Mouse (Mus musculus): ENCODE measurements around the gene Hebp1. TPM values are rescaled to one million over a fixed set of nuclear protein-coding genes. Genes with fewer than 3 reads are reported as not detected.

The Hebp1 gene
- polyA plus RNA-seq, 1 experiment from 2014 or later: 74.0 TPM

GRCm38 (mm10) chr6:135162311-135162710 lies 35.5 kb downstream of the Hebp1 start:
- H3K9me3 ChIP-seq (ENCODE audit: control insufficient read depth, low read length): no peaks in the 10 kb centered on the region
- 88% methylated on average over 3 of the region's 3 CpGs for WGBS

GRCm38 (mm10) chr6:135161356-135161755 lies 36.5 kb downstream of the Hebp1 start:
- Histone ChIP-seq H3K9me3 (ENCODE audit: control insufficient read depth, low read length) (no peaks in the 10 kb centered on the region), H3K4me2 (ENCODE audit: low read depth, low read length) (no peak overlapping the region), H3K36me3 (ENCODE audit: control insufficient read depth, insufficient read depth, low read length) (no peaks in the 10 kb centered on the region), H3K27ac (ENCODE audit: low read length) (no peak overlapping the region), H3K4me3 (ENCODE audit: low read length) (no peak overlapping the region), H3K27me3 (replicated peaks; ENCODE audit: control insufficient read depth, insufficient read depth, low read length) (no peaks in the 10 kb centered on the region), H3K4me1 (ENCODE audit: control insufficient read depth, insufficient read depth, low read length) (peaks cover 2% of the 10 kb centered on the region), H3K9ac (ENCODE audit: low read depth, low read length) (no peak overlapping the region)
- 62% methylated on average over 4 of the region's 4 CpGs for WGBS
- ATAC-seq: no peak

More at GRCm38 (mm10) chr6:135162311-135162710, 35.5 kb downstream of the Hebp1 start:
- Histone ChIP-seq H3K4me1 (ENCODE audit: control insufficient read depth, insufficient read depth, low read length) (no peaks in the 10 kb centered on the region; the same call in 1 of the 2 replicates), H3K4me3 (ENCODE audit: low read length) (no peak overlapping the region), H3K4me2 (ENCODE audit: low read depth, low read length) (no peak overlapping the region), H3K9ac (ENCODE audit: low read depth, low read length) (no peak overlapping the region), H3K27ac (ENCODE audit: low read length) (no peak overlapping the region), H3K36me3 (ENCODE audit: control insufficient read depth, insufficient read depth, low read length) (no peaks in the 10 kb centered on the region), H3K27me3 (replicated peaks; ENCODE audit: control insufficient read depth, insufficient read depth, low read length) (no peaks in the 10 kb centered on the region)
- ATAC-seq: no peak

DNA sequence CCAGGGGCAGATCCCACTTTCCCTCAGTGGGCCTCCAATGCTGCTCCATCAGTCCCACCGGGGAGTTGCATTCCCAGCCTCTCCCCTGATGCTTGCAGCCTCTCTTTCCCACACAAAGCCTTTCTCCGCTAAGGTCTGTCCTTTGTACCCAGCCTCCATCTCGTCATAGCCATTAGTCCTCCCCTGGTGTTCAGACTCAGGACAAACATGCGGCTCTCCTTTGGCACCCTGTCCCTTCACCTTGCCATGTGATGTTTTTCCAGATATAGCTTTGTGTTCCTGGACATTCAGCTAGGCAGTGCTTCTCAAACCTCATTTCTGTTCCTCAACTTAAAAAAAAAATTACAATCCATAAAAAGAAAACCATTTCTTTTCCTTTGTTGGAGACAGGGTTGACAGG lies 39.3 kb downstream of the Hebp1 start:
- no peaks in the 10 kb centered on the region for H3K27me3 ChIP-seq (replicated peaks; ENCODE audit: control insufficient read depth, insufficient read depth, low read length)
- no peak overlapping the region for H3K9ac ChIP-seq (ENCODE audit: low read depth, low read length)
- H3K4me3 ChIP-seq (ENCODE audit: low read length): no peak overlapping the region
- peaks cover 2% of the 10 kb centered on the region; the same call in 1 of the 2 replicates for H3K4me1 ChIP-seq (ENCODE audit: control insufficient read depth, insufficient read depth, low read length)
- 61% methylated on average over 4 of the region's 4 CpGs for WGBS
- 0 out of 2 replicates have a peak, but pooled peaks cover 3% of the 10 kb centered on the region for H3K36me3 ChIP-seq (ENCODE audit: control insufficient read depth, insufficient read depth, low read length)
- ATAC-seq: no peak
- H3K27ac ChIP-seq (ENCODE audit: low read length): no peak overlapping the region
- no peaks in the 10 kb centered on the region for H3K9me3 ChIP-seq (ENCODE audit: control insufficient read depth, low read length)
- H3K4me2 ChIP-seq (ENCODE audit: low read depth, low read length): no peak overlapping the region

GRCm38 (mm10) chr6:135157496-135157895 lies 40.3 kb downstream of the Hebp1 start:
- ATAC-seq: no peak
- 64% methylated on average over 4 of the region's 4 CpGs for WGBS

GRCm38 (mm10) chr6:135156597-135156996 lies 41.2 kb downstream of the Hebp1 start:
- Histone ChIP-seq H3K4me2 (ENCODE audit: low read depth, low read length) (no peak overlapping the region), H3K4me3 (ENCODE audit: low read length) (no peak overlapping the region), H3K36me3 (ENCODE audit: control insufficient read depth, insufficient read depth, low read length) (0 out of 2 replicates have a peak, but pooled peaks cover 6% of the 10 kb centered on the region), H3K4me1 (ENCODE audit: control insufficient read depth, insufficient read depth, low read length) (peaks cover 2% of the 10 kb centered on the region; the same call in 1 of the 2 replicates), H3K9me3 (ENCODE audit: control insufficient read depth, low read length) (no peaks in the 10 kb centered on the region), H3K27ac (ENCODE audit: low read length) (no peak overlapping the region), H3K9ac (ENCODE audit: low read depth, low read length) (no peak overlapping the region), H3K27me3 (replicated peaks; ENCODE audit: control insufficient read depth, insufficient read depth, low read length) (no peaks in the 10 kb centered on the region)
- 67% methylated on average over 8 of the region's 8 CpGs for WGBS
- peak; percentile 80 for ATAC-seq

More at GRCm38 (mm10) chr6:135157496-135157895, 40.3 kb downstream of the Hebp1 start:
- peaks cover 2% of the 10 kb centered on the region; the same call in 1 of the 2 replicates for H3K4me1 ChIP-seq (ENCODE audit: control insufficient read depth, insufficient read depth, low read length)
- no peak overlapping the region for H3K27ac ChIP-seq (ENCODE audit: low read length)
- H3K9me3 ChIP-seq (ENCODE audit: control insufficient read depth, low read length): no peaks in the 10 kb centered on the region
- H3K36me3 ChIP-seq (ENCODE audit: control insufficient read depth, insufficient read depth, low read length): 0 out of 2 replicates have a peak, but pooled peaks cover 6% of the 10 kb centered on the region
- H3K9ac ChIP-seq (ENCODE audit: low read depth, low read length): no peak overlapping the region
- no peak overlapping the region for H3K4me2 ChIP-seq (ENCODE audit: low read depth, low read length)
- H3K4me3 ChIP-seq (ENCODE audit: low read length): no peak overlapping the region
- H3K27me3 ChIP-seq (replicated peaks; ENCODE audit: control insufficient read depth, insufficient read depth, low read length): no peaks in the 10 kb centered on the region

GRCm38 (mm10) chr6:135153719-135154118 lies 44.1 kb downstream of the Hebp1 start:
- Histone ChIP-seq H3K27me3 (replicated peaks; ENCODE audit: control insufficient read depth, insufficient read depth, low read length) (no peaks in the 10 kb centered on the region), H3K9me3 (ENCODE audit: control insufficient read depth, low read length) (no peaks in the 10 kb centered on the region), H3K4me2 (ENCODE audit: low read depth, low read length) (no peak overlapping the region), H3K4me3 (ENCODE audit: low read length) (no peak overlapping the region), H3K27ac (ENCODE audit: low read length) (no peak overlapping the region), H3K36me3 (ENCODE audit: control insufficient read depth, insufficient read depth, low read length) (0 out of 2 replicates have a peak, but pooled peaks cover 6% of the 10 kb centered on the region), H3K9ac (ENCODE audit: low read depth, low read length) (no peak overlapping the region), H3K4me1 (ENCODE audit: control insufficient read depth, insufficient read depth, low read length) (peaks cover 2% of the 10 kb centered on the region; the same call in 1 of the 2 replicates)
- ATAC-seq: no peak
- 79% methylated on average over 5 of the region's 5 CpGs for WGBS

- Histone ChIP-seq H3K9ac (ENCODE audit: low read depth, low read length) (no peak overlapping the region), H3K27ac (ENCODE audit: low read length) (no peak overlapping the region), H3K4me3 (ENCODE audit: low read length) (no peak overlapping the region), H3K36me3 (ENCODE audit: control insufficient read depth, insufficient read depth, low read length) (0 out of 2 replicates have a peak, but pooled peaks cover 6% of the 10 kb centered on the region), H3K4me1 (ENCODE audit: control insufficient read depth, insufficient read depth, low read length) (no peaks in the 10 kb centered on the region), H3K9me3 (ENCODE audit: control insufficient read depth, low read length) (no peaks in the 10 kb centered on the region), H3K27me3 (replicated peaks; ENCODE audit: control insufficient read depth, insufficient read depth, low read length) (no peaks in the 10 kb centered on the region), H3K4me2 (ENCODE audit: low read depth, low read length) (no peak overlapping the region)
- 42% methylated on average over 5 of the region's 5 CpGs for WGBS
- ATAC-seq: peak; percentile 40; the same call in 1 of the 2 replicates
These were observed 47.5 kb downstream of the Hebp1 start for GRCm38 (mm10) chr6:135150311-135150710.

DNA sequence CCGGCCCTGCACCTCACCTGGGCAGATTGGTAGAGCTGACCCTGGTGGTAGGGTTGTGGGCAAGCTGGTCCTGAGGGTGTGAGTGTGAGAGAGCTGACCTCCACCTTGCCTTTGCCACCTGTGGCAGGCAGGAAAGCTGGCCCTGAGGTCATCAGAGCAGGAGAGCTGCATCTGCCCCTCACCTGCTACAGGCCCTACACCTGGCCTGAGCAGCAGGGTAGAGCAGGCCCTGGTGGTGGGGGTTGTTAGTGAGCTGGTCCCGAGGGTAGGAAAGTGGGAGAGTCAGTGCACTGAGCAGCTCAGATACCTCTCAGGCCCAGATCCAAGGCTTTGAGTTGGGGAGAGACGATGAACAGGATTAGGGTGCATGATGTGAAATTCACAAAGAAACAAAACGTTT lies 48.1 kb downstream of the Hebp1 start:
- H3K9ac ChIP-seq (ENCODE audit: low read depth, low read length): no peak overlapping the region
- WGBS: 77% methylated on average over 4 of the region's 4 CpGs
- ATAC-seq: no peak; the same call in 1 of the 2 replicates

GRCm38 (mm10) chr6:135149175-135149574 lies 48.6 kb downstream of the Hebp1 start:
- H3K4me3 ChIP-seq (ENCODE audit: low read length): no peak overlapping the region
- no peak overlapping the region for H3K27ac ChIP-seq (ENCODE audit: low read length)
- H3K4me1 ChIP-seq (ENCODE audit: control insufficient read depth, insufficient read depth, low read length): no peaks in the 10 kb centered on the region
- H3K27me3 ChIP-seq (replicated peaks; ENCODE audit: control insufficient read depth, insufficient read depth, low read length): no peaks in the 10 kb centered on the region
- H3K9me3 ChIP-seq (ENCODE audit: control insufficient read depth, low read length): no peaks in the 10 kb centered on the region
- H3K4me2 ChIP-seq (ENCODE audit: low read depth, low read length): no peak overlapping the region
- 78% methylated on average over 4 of the region's 4 CpGs for WGBS
- ATAC-seq: no peak
- 0 out of 2 replicates have a peak, but pooled peaks cover 6% of the 10 kb centered on the region for H3K36me3 ChIP-seq (ENCODE audit: control insufficient read depth, insufficient read depth, low read length)
- H3K9ac ChIP-seq (ENCODE audit: low read depth, low read length): no peak overlapping the region

More for the DNA sequence above, 48.1 kb downstream of the Hebp1 start:
- H3K36me3 ChIP-seq (ENCODE audit: control insufficient read depth, insufficient read depth, low read length): 0 out of 2 replicates have a peak, but pooled peaks cover 6% of the 10 kb centered on the region
- H3K4me3 ChIP-seq (ENCODE audit: low read length): no peak overlapping the region
- H3K4me2 ChIP-seq (ENCODE audit: low read depth, low read length): no peak overlapping the region
- no peaks in the 10 kb centered on the region for H3K27me3 ChIP-seq (replicated peaks; ENCODE audit: control insufficient read depth, insufficient read depth, low read length)
- H3K27ac ChIP-seq (ENCODE audit: low read length): no peak overlapping the region
- H3K9me3 ChIP-seq (ENCODE audit: control insufficient read depth, low read length): no peaks in the 10 kb centered on the region
- no peaks in the 10 kb centered on the region for H3K4me1 ChIP-seq (ENCODE audit: control insufficient read depth, insufficient read depth, low read length)

DNA sequence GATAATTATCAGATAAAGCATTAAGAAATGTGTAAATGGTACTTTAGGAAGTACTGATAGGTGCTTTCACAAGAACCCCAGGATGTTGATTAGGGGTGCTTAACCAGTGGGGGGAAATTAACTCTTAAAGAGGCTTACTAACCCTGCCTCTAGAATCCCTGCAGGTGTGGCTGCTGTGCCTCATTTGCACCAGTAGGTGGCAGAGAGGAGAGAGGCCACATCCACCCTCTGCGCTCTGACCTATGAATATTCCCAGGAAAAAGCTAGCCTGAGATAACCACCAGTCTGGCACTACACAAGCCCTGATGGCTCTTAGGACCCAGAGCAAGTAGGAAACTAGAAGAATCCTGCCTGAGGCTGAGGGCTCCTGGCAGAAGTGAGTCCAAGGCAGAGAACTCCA lies 49.3 kb downstream of the Hebp1 start:
- H3K9ac ChIP-seq (ENCODE audit: low read depth, low read length): no peak overlapping the region
- H3K27me3 ChIP-seq (replicated peaks; ENCODE audit: control insufficient read depth, insufficient read depth, low read length): no peaks in the 10 kb centered on the region
- peak; percentile 26 for ATAC-seq
- H3K4me3 ChIP-seq (ENCODE audit: low read length): no peak overlapping the region
- H3K27ac ChIP-seq (ENCODE audit: low read length): no peak overlapping the region
- H3K4me1 ChIP-seq (ENCODE audit: control insufficient read depth, insufficient read depth, low read length): no peaks in the 10 kb centered on the region
- H3K9me3 ChIP-seq (ENCODE audit: control insufficient read depth, low read length): no peaks in the 10 kb centered on the region
- H3K4me2 ChIP-seq (ENCODE audit: low read depth, low read length): no peak overlapping the region
- WGBS: 41% methylated on average over 1 of the region's 1 CpGs
- H3K36me3 ChIP-seq (ENCODE audit: control insufficient read depth, insufficient read depth, low read length): 0 out of 2 replicates have a peak, but pooled peaks cover 3% of the 10 kb centered on the region

All from intestine, embryonic 16.5 days (tissue).